Mouse (Mus musculus): Measurements from ENCODE around the gene Zdhhc8.

DNA sequence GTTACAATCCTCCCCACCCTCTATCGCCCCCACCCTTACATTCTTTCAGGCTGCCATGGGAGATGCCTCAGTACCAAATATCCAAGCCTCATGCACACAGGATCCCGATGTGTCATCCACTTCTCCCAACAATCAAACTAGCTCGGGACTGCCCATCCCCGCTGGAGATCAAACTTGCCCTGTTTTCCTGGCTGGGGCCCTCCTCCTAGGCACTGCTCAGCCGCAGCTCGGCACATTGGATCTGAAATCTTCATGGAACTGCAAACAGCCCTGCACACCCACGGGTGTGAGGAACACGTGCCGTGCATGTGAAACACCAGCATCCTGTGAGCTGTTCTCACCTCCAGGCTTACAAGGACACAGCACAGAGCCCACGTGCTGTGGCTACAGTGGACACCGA lies 61.1 kb downstream of the Zdhhc8 start:
- TF ChIP-seq CTCF (IDR thresholded peaks at IDR 0.05; ENCODE audit: low read depth) (no peak), EP300 (optimal IDR thresholded peaks at IDR 0.05) (no peak)

All from stomach, postnatal 0 days (tissue).